Mouse (Mus musculus) gonadal fat pad, adult 2 months (tissue): ENCODE results near the gene Nudt10. TPM values are rescaled to one million over a fixed set of nuclear protein-coding genes. Genes with fewer than 3 reads are reported as not detected.
"Not testable (repeated sequence)": the region's sequence is repeated elsewhere in the genome, so short reads cannot be mapped to it uniquely, and the experiment has no call there.

Experiments
- DNase-seq: peaks from one replicate; pipeline ENCODE4 v3.0.0-alpha.2; 2012; ENCODE audit warnings: low read depth
- polyA plus RNA-seq: library from polyadenylated mRNA; depleted of rRNA; stranded (reverse); fragments of >200 nt; gene quantifications from 2 replicates; pipeline ENCODE4 v1.2.3, GENCODE M21; 2012; rRNA removed

Gene Nudt10
- polyA plus RNA-seq, result 2.4 and 3.7 TPM in 2 replicates

GRCm38 (mm10) chrX:6172823-6173640 lies at the start of gene Nudt10:
Gene Nudt10 (minus strand): TSS chrX:6173015.
- DNase-seq, result not testable (repeated sequence)

GRCm38 (mm10) chrX:6172136-6172822 lies 536 bp downstream of the Nudt10 start:
- not testable (repeated sequence) for DNase-seq

GRCm38 (mm10) chrX:6171718-6172117 lies 1.1 kb downstream of the Nudt10 start:
- no peak for DNase-seq

Other genes starting within 250 kb of the Nudt10 start
- gene Nudt11, start 125.6 kb downstream of the Nudt10 start, polyA plus RNA-seq, result 1.5 and 2.7 TPM in 2 replicates
- 0.04 and 0.06 TPM in 2 replicates for gene AU022751, start 89.6 kb downstream of the Nudt10 start, polyA plus RNA-seq
- gene Bmp15, start 147.7 kb upstream of the Nudt10 start, polyA plus RNA-seq, result 0.27 and 0.33 TPM in 2 replicates
- 5.1 and 6.8 TPM in 2 replicates for gene Shroom4, start 226.8 kb upstream of the Nudt10 start, polyA plus RNA-seq